Mouse (Mus musculus): ENCODE data around the gene Col27a1.

- TF ChIP-seq MYOD1 (IDR thresholded peaks at IDR 0.05; ENCODE audit: control insufficient read depth in 1 of 3, insufficient read length in 2 of 3, low read depth in 2 of 3) (no peak), POLR2A (IDR thresholded peaks at IDR 0.05; ENCODE audit: insufficient read length, low read depth) (no peak), POLR2AphosphoS2 (IDR thresholded peaks at IDR 0.05; ENCODE audit: insufficient read length, low read depth) (no peak), REST (IDR thresholded peaks at IDR 0.05; ENCODE audit: insufficient read depth, insufficient read length) (no peak), MYOG (IDR thresholded peaks at IDR 0.05; ENCODE audit: control insufficient read depth in 1 of 3, insufficient read depth in 1 of 3, insufficient read length in 2 of 3, low read depth in 2 of 3) (no peak), TCF12 (IDR thresholded peaks at IDR 0.05; ENCODE audit: insufficient read depth, poor library complexity, severe bottlenecking) (no peak), TCF3 (IDR thresholded peaks at IDR 0.05; ENCODE audit: insufficient read length, low read depth) (no peak), MAX (IDR thresholded peaks at IDR 0.05; ENCODE audit: low read depth) (no peak), E2F4 (IDR thresholded peaks at IDR 0.05; ENCODE audit: insufficient read depth) (no peak), USF1 (IDR thresholded peaks at IDR 0.05; ENCODE audit: low read depth) (no peak)
Measured at GRCm38 (mm10) chr4:63314063-63314462, 100.3 kb downstream of the Col27a1 start.
